Mouse (Mus musculus): ENCODE data around the gene Mlycd. TPM values are rescaled to one million over a fixed set of nuclear protein-coding genes. Genes with fewer than 3 reads are reported as not detected.
A peak's percentile ranks its signal among the peaks of the same experiment; 100 is the strongest.

The Mlycd gene
- polyA plus RNA-seq, 1 experiment from 2014 or later = 21.9 TPM

GRCm38 (mm10) chr8:119384478-119384877 lies 10.2 kb upstream of the Mlycd start:
- peak; percentile 77 for TF ChIP-seq CTCF (IDR thresholded peaks at IDR 0.05; ENCODE audit: low read depth)
- no peak overlapping the region for H3K4me2 ChIP-seq (ENCODE audit: low read length)
- no peaks in the 10 kb centered on the region for H3K9me3 ChIP-seq (replicated peaks; ENCODE audit: low read length)
- ATAC-seq (replicated peaks; ENCODE audit: low FRiP score, low read depth) (no peak), DNase-seq (ENCODE audit: low spot score) (peak; percentile 75)
- H3K27me3 ChIP-seq (ENCODE audit: insufficient read depth, low read length) = no peaks in the 10 kb centered on the region
- 19% methylated on average over 10 of the region's 10 CpGs for WGBS
- no peak overlapping the region for H3K9ac ChIP-seq (ENCODE audit: low read depth, low read length)
- no peak overlapping the region for H3K4me3 ChIP-seq (replicated peaks; ENCODE audit: low read depth, low read length)
- no peak overlapping the region for H3K27ac ChIP-seq
- H3K36me3 ChIP-seq (ENCODE audit: insufficient read depth, low read length) = no peaks in the 10 kb centered on the region
- no peaks in the 10 kb centered on the region for H3K4me1 ChIP-seq (replicated peaks; ENCODE audit: insufficient read depth, low read length)

- no peak overlapping the region for H3K27ac ChIP-seq
- no peak overlapping the region for H3K4me3 ChIP-seq (replicated peaks; ENCODE audit: low read depth, low read length)
- H3K9me3 ChIP-seq (replicated peaks; ENCODE audit: low read length) = no peaks in the 10 kb centered on the region
- H3K27me3 ChIP-seq (ENCODE audit: insufficient read depth, low read length) = no peaks in the 10 kb centered on the region
- TF ChIP-seq CTCF (IDR thresholded peaks at IDR 0.05; ENCODE audit: low read depth) = no peak
- no peaks in the 10 kb centered on the region for H3K36me3 ChIP-seq (ENCODE audit: insufficient read depth, low read length)
- DNase-seq (ENCODE audit: low spot score) (no peak), ATAC-seq (replicated peaks; ENCODE audit: low FRiP score, low read depth) (no peak)
- no peak overlapping the region for H3K9ac ChIP-seq (ENCODE audit: low read depth, low read length)
- H3K4me1 ChIP-seq (replicated peaks; ENCODE audit: insufficient read depth, low read length) = no peaks in the 10 kb centered on the region
- H3K4me2 ChIP-seq (ENCODE audit: low read length) = no peak overlapping the region
- 75% methylated on average over 6 of the region's 6 CpGs for WGBS
Observed at GRCm38 (mm10) chr8:119385854-119386253, 8.8 kb upstream of the Mlycd start.

- ATAC-seq (replicated peaks; ENCODE audit: low FRiP score, low read depth) = no peak
- Histone ChIP-seq H3K36me3 (ENCODE audit: insufficient read depth, low read length) (no peaks in the 10 kb centered on the region), H3K27ac (no peak overlapping the region), H3K4me3 (replicated peaks; ENCODE audit: low read depth, low read length) (no peak overlapping the region), H3K27me3 (ENCODE audit: insufficient read depth, low read length) (no peaks in the 10 kb centered on the region), H3K9ac (ENCODE audit: low read depth, low read length) (no peak overlapping the region), H3K9me3 (replicated peaks; ENCODE audit: low read length) (no peaks in the 10 kb centered on the region), H3K4me1 (replicated peaks; ENCODE audit: insufficient read depth, low read length) (no peaks in the 10 kb centered on the region), H3K4me2 (ENCODE audit: low read length) (no peak overlapping the region)
- no peak for DNase-seq (ENCODE audit: low spot score)
- TF ChIP-seq CTCF (IDR thresholded peaks at IDR 0.05; ENCODE audit: low read depth) = no peak
- WGBS = 75% methylated on average over 6 of the region's 6 CpGs
Observed at GRCm38 (mm10) chr8:119386988-119387387, 7.7 kb upstream of the Mlycd start.

GRCm38 (mm10) chr8:119394097-119394496 lies 581 bp upstream of the Mlycd start:
- ATAC-seq (replicated peaks; ENCODE audit: low FRiP score, low read depth) = 0 out of 2 replicates have a peak, but pooled peaks have one; percentile 1

GRCm38 (mm10) chr8:119395072-119395950 lies 633 bp downstream of the Mlycd start:
- H3K36me3 ChIP-seq (ENCODE audit: insufficient read depth, low read length) = no peaks in the 10 kb centered on the region
- DNase-seq (ENCODE audit: low spot score) = no peak
- H3K27me3 ChIP-seq (ENCODE audit: insufficient read depth, low read length) = no peaks in the 10 kb centered on the region
- no peak for TF ChIP-seq CTCF (IDR thresholded peaks at IDR 0.05; ENCODE audit: low read depth)
- no peaks in the 10 kb centered on the region for H3K9me3 ChIP-seq (replicated peaks; ENCODE audit: low read length)
- peak; percentile 50 for ATAC-seq (replicated peaks; ENCODE audit: low FRiP score, low read depth)
- H3K4me1 ChIP-seq (replicated peaks; ENCODE audit: insufficient read depth, low read length) = peaks cover 14% of the 10 kb centered on the region; the same call in 1 of the 2 replicates
- WGBS = 5% methylated on average over 62 of the region's 83 CpGs
- H3K27ac ChIP-seq = peak overlapping the region; percentile 93
- H3K9ac ChIP-seq (ENCODE audit: low read depth, low read length) = peak overlapping the region; percentile 91
- H3K4me2 ChIP-seq (ENCODE audit: low read length) = peak overlapping the region; percentile 100
- H3K4me3 ChIP-seq (replicated peaks; ENCODE audit: low read depth, low read length) = peak overlapping the region; percentile 77

More at GRCm38 (mm10) chr8:119394097-119394496, 581 bp upstream of the Mlycd start:
- Histone ChIP-seq H3K4me2 (ENCODE audit: low read length) (peak overlapping the region; percentile 100), H3K36me3 (ENCODE audit: insufficient read depth, low read length) (no peaks in the 10 kb centered on the region), H3K9ac (ENCODE audit: low read depth, low read length) (peak overlapping the region; percentile 91; the same call in 1 of the 2 replicates), H3K9me3 (replicated peaks; ENCODE audit: low read length) (no peaks in the 10 kb centered on the region), H3K4me3 (replicated peaks; ENCODE audit: low read depth, low read length) (peak overlapping the region; percentile 77), H3K27ac (peak overlapping the region; percentile 93; the same call in 1 of the 2 replicates), H3K27me3 (ENCODE audit: insufficient read depth, low read length) (no peaks in the 10 kb centered on the region), H3K4me1 (replicated peaks; ENCODE audit: insufficient read depth, low read length) (peaks cover 14% of the 10 kb centered on the region; the same call in 1 of the 2 replicates)
- TF ChIP-seq CTCF (IDR thresholded peaks at IDR 0.05; ENCODE audit: low read depth) = no peak
- WGBS = 78% methylated on average over 9 of the region's 9 CpGs
- DNase-seq (ENCODE audit: low spot score) = no peak

- Histone ChIP-seq H3K4me1 (replicated peaks; ENCODE audit: insufficient read depth, low read length) (peaks cover 14% of the 10 kb centered on the region; the same call in 1 of the 2 replicates), H3K9ac (ENCODE audit: low read depth, low read length) (no peak overlapping the region), H3K36me3 (ENCODE audit: insufficient read depth, low read length) (0 out of 2 replicates have a peak, but pooled peaks cover 6% of the 10 kb centered on the region), H3K27ac (no peak overlapping the region), H3K4me2 (ENCODE audit: low read length) (no peak overlapping the region), H3K9me3 (replicated peaks; ENCODE audit: low read length) (no peaks in the 10 kb centered on the region), H3K27me3 (ENCODE audit: insufficient read depth, low read length) (no peaks in the 10 kb centered on the region), H3K4me3 (replicated peaks; ENCODE audit: low read depth, low read length) (no peak overlapping the region)
- WGBS = 73% methylated on average over 9 of the region's 9 CpGs
- no peak for DNase-seq (ENCODE audit: low spot score)
- no peak for ATAC-seq (replicated peaks; ENCODE audit: low FRiP score, low read depth)
- no peak for TF ChIP-seq CTCF (IDR thresholded peaks at IDR 0.05; ENCODE audit: low read depth)
Observed at GRCm38 (mm10) chr8:119398558-119398957, 3.9 kb downstream of the Mlycd start.

Data from kidney, postnatal 0 days (tissue).